Mouse (Mus musculus): ENCODE measurements around the gene Pts. TPM values are rescaled to one million over a fixed set of nuclear protein-coding genes. Genes with fewer than 3 reads are reported as not detected.
A peak's percentile ranks its signal among the peaks of the same experiment; 100 is the strongest.

Gene Pts
- total RNA-seq (2021): 10 to 100 TPM; 71.9 to 77.2 TPM
- long read RNA-seq, experiment 1, transcript Pts-201 (6 exons, 1,046 nt): major isoform, 37 of 63 reads
- long read RNA-seq, experiment 1, partial matches to known transcripts: 2 of 63 reads
- long read RNA-seq, experiment 1, other reads (novel, unspliced or antisense): 20 of 63 reads
- long read RNA-seq, experiment 2, full-length matches to known transcripts: 32 of 66 reads
- long read RNA-seq, experiment 2, partial matches to known transcripts: 9 of 66 reads
- long read RNA-seq, experiment 2, other reads (novel, unspliced or antisense): 25 of 66 reads

GRCm38 (mm10) chr9:50528293-50528892 lies at the start of gene Pts:
Pts (minus strand) TSS chr9:50528724.
- peak; percentile 89 to 98 for DNase-seq (ENCODE audit: low spot score in 2 of 2)

GRCm38 (mm10) chr9:50569599-50570525 lies 41.3 kb upstream of the Pts start:
- no peak for DNase-seq (ENCODE audit: low spot score in 2 of 2)

- DNase-seq (ENCODE audit: low spot score in 2 of 2): no peak
Observed at GRCm38 (mm10) chr9:50567881-50568280, 39.4 kb upstream of the Pts start.

- DNase-seq (ENCODE audit: low spot score in 2 of 2): no peak
Observed at GRCm38 (mm10) chr9:50567372-50567771, 38.8 kb upstream of the Pts start.

GRCm38 (mm10) chr9:50565940-50566339 lies 37.4 kb upstream of the Pts start:
- DNase-seq (ENCODE audit: low spot score in 2 of 2): no peak

GRCm38 (mm10) chr9:50565173-50565572 lies 36.6 kb upstream of the Pts start:
- no peak for DNase-seq (ENCODE audit: low spot score in 2 of 2)

- no peak for DNase-seq (ENCODE audit: low spot score in 2 of 2)
Observed at GRCm38 (mm10) chr9:50561918-50562360, 33.4 kb upstream of the Pts start.

GRCm38 (mm10) chr9:50561145-50561917 lies 32.8 kb upstream of the Pts start, which contains the start of gene Tex12:
Tex12 (minus strand) TSS chr9:50561325.
- DNase-seq (ENCODE audit: low spot score in 2 of 2): no peak

- no peak for DNase-seq (ENCODE audit: low spot score in 2 of 2)
Observed at GRCm38 (mm10) chr9:50555094-50555446, 26.5 kb upstream of the Pts start, which contains the start of gene Bco2. Bco2 (minus strand) TSS chr9:50555181.

GRCm38 (mm10) chr9:50554241-50555093 lies 25.9 kb upstream of the Pts start, which contains the start of gene Il18:
Il18 (plus strand) TSS chr9:50554827.
- DNase-seq (ENCODE audit: low spot score in 2 of 2): no peak

GRCm38 (mm10) chr9:50553547-50553946 lies 25.0 kb upstream of the Pts start:
- no peak for DNase-seq (ENCODE audit: low spot score in 2 of 2)

- DNase-seq (ENCODE audit: low spot score in 2 of 2): no peak
Observed at GRCm38 (mm10) chr9:50552206-50552605, 23.7 kb upstream of the Pts start.

GRCm38 (mm10) chr9:50548936-50549335 lies 20.4 kb upstream of the Pts start:
- DNase-seq (ENCODE audit: low spot score in 2 of 2): no peak

GRCm38 (mm10) chr9:50547859-50548478 lies 19.4 kb upstream of the Pts start:
- DNase-seq (ENCODE audit: low spot score in 2 of 2): no peak

GRCm38 (mm10) chr9:50542401-50542800 lies 13.9 kb upstream of the Pts start:
- no peak for DNase-seq (ENCODE audit: low spot score in 2 of 2)

- no peak for DNase-seq (ENCODE audit: low spot score in 2 of 2)
Observed at GRCm38 (mm10) chr9:50540170-50540569, 11.6 kb upstream of the Pts start.

- no peak for DNase-seq (ENCODE audit: low spot score in 2 of 2)
Observed at GRCm38 (mm10) chr9:50537295-50537694, 8.8 kb upstream of the Pts start.

GRCm38 (mm10) chr9:50536603-50537135 lies 8.1 kb upstream of the Pts start:
- no peak for DNase-seq (ENCODE audit: low spot score in 2 of 2)

- no peak for DNase-seq (ENCODE audit: low spot score in 2 of 2)
Observed at GRCm38 (mm10) chr9:50535930-50536329, 7.4 kb upstream of the Pts start.

Measured in adrenal gland, postnatal 4 days (tissue).